Mouse (Mus musculus) CH12.LX (cell line): ENCODE measurements at regions not wholly inside any gene's neighbourhood (a gene's known extent, or its start where the extent isn't known, plus 50 kb on each side); places are given as distances from the start of the nearest gene placed in this dataset.

ENCODE experiments used
- GABPA ChIP-seq: IDR thresholded peaks from 2 replicates; pipeline ENCODE4 v1.6.1; 2012; ENCODE audit warnings: low read depth, low read length, improper control_type of control experiment, inconsistent platforms; ENCODE audit not compliant: insufficient replicate concordance
- MAFK ChIP-seq: IDR thresholded peaks from 2 replicates; pipeline ENCODE4 v1.6.1; 2011; ENCODE audit warnings: low read length, improper control_type of control experiment; ENCODE audit not compliant: insufficient replicate concordance

- TF ChIP-seq GABPA (no peak), MAFK (no peak)
Observed at GRCm38 (mm10) chr2:117662653-117663052, 319.9 kb upstream of the Rasgrp1 start.
